Mouse (Mus musculus): ENCODE data around the gene Mst1r.

DNA sequence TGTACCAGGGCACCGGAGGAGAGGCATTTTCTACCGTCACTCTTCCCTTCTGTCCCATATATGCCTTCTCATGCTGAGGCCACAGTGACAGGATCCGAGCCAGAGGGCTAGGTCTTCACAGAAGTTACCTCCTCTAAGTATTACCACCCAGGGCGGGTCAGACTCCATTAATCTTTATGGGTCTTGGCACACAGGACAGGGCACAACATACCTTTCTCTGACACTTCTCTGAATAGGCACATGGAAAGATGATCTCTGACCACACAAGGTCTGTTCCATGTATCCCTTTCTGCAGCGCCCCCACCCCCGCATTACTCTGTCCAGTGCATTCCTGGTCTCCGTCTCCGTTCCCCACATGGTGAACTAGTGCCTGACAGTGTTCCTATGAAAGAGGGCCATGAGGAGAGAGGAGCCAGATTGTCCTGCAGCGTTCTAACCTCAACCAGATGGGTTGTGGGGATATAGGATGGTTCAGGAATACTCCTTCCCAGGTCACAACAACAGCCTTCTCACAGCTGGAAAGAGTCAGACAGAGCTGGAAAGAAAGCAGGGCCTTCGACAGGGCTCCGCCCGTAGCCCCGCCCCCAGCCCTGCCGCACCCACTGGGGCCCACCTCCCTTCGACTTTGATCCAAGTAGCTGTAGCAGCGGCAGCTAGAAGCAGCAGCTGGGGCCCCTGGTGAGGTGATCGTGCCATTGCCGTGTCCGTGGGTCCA, at the start of gene Mst1r:
- TF ChIP-seq CTCF (conservative IDR thresholded peaks at IDR 0.05; ENCODE audit: insufficient read depth, insufficient read length, low read depth, low read length) (no peak), POLR2A (IDR thresholded peaks at IDR 0.05; ENCODE audit: low read depth, low read length) (no peak)
